Mouse (Mus musculus) brain, embryonic 14.5 days (tissue): ENCODE measurements around the gene Med12l.

Source experiments
- CTCF ChIP-seq: fragments of 200-500 bp; IDR thresholded peaks from 2 replicates; pipeline ENCODE4 v1.5.1; 2012; ENCODE audit warnings: inconsistent platforms, mild to moderate bottlenecking, moderate library complexity, borderline replicate concordance; ENCODE audit not compliant: insufficient read depth, insufficient read length; ENCODE audit errors: extremely low read depth
- POLR2A ChIP-seq: fragments of 200-500 bp; IDR thresholded peaks from 2 replicates; pipeline ENCODE4 v1.6.1; 2012; ENCODE audit warnings: mild to moderate bottlenecking, inconsistent platforms, borderline replicate concordance; ENCODE audit not compliant: poor library complexity, insufficient read depth, insufficient read length, severe bottlenecking; ENCODE audit errors: extremely low read depth

DNA sequence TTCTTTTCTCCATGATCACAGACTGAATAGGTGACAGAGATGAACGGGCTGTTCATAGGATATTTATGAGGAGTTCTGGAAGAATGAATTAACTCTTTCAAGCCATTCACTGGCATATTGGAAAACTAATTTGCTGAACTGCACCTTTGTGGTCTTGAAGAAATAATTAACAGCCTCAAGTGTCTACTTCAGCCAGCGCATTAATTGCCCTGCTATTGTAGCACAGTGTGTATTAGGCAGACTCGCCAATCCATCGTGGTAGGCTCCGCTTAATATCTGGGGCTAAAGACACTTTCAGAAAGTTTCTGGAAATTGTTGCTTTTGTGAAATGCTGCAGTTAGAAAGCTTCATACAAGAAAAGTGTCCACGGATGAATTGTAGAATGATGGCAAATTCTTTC lies 35.9 kb downstream of the Med12l start:
- TF ChIP-seq CTCF = no peak
- TF ChIP-seq POLR2A = no peak
